Mouse (Mus musculus) heart, adult 18-20 months (tissue): ENCODE data around the gene Gm11444. TPM values are rescaled to one million over a fixed set of nuclear protein-coding genes. Genes with fewer than 3 reads are reported as not detected.

Experiments
- DNase-seq, 2 experiments: peaks; one replicate each; pipeline ENCODE4 v3.0.0; 2021 to 2022; ENCODE audit warnings: mixed read lengths in 1 of 2
- total RNA-seq, 2 experiments: library from RNA; stranded (reverse); gene quantifications; 2 replicates each; pipeline ENCODE4 v1.2.3; 2021

Gene Gm11444
- total RNA-seq, 2 experiments from 2014 or later, result not detected

DNA sequence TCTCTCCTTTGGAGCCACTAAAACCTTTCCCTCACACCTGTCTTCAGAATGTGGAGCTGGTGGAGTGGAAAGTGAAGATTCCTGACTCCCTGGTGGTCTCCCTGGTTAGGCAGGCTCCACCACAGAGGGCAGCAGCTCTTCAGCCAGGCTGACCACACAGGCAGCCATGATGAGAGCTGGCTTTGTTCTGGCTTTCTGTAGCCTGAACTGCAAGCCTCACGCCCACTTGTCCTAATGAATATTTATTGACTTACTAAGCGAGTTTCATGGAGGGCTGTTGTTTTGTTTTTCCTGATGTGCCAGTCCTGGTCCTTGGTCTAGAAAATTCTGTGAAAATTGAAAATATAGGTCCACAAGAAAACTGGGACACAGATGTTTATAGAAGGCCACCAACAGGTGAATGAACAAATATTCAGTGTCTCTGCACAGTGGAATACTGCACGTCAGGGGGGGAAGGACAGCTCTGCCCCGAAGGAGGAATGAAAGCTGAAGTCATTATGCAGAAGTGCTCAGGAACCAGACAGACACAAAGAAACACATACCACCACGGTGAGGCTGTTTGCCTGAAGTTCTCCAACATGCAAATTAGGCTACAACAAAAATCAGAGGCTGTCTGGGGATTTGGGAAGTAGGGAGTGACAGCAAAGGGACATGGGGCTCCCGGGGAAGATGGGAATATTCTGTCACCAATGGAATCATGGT is 8.0 kb upstream of the Gm11444 start:
- DNase-seq, result no peak

GRCm38 (mm10) chr11:85850758-85851157 is 625 bp upstream of the Gm11444 start:
- peak in 1 of 2 experiments; percentile 1 for DNase-seq

GRCm38 (mm10) chr11:85849037-85849436 is 1.1 kb downstream of the Gm11444 start:
- peak; percentile 82 to 83 for DNase-seq

DNA sequence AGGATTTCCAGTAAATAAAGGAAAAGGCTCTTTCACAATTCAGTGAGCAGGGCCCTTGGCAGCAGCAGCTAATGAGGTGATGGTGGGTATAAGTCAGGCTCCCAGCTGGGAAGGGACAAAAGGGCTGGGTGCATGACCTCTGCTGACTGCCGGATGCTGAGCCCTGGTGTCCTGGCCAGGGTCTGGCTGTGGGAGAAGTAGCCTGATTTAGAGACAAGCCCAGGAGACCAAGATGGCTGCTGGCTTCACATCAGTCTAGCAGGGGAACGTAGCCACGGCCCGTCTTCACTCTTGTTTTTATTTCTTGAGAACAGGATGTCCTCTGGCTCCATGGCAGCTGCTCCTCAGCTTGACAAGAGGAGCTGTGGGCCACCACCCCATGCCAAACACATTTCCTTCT is 3.6 kb downstream of the Gm11444 start:
- DNase-seq, result peak; percentile 65 to 87

DNA sequence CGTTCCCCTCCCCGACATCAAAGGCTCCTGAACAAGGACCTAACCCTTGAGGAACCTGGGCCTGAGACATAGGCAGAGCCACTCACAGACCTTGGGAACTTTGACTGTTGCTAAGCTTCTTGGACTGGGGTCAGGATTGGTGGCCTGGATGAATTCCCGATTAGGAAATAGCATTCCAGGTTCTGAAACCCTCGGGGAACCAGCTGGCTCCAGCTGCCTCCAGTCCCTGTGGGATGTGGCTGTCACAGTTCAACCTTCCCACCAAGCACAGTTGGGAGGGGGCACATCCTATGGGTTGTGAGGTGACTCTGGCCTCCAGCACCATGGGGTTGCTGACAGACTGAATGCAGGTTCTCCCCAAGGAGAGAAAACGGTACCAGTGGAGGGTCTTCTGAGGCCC is 4.2 kb downstream of the Gm11444 start:
- DNase-seq, result peak; percentile 79 to 81

GRCm38 (mm10) chr11:85844971-85845370 is 5.2 kb downstream of the Gm11444 start:
- no peak for DNase-seq

DNA sequence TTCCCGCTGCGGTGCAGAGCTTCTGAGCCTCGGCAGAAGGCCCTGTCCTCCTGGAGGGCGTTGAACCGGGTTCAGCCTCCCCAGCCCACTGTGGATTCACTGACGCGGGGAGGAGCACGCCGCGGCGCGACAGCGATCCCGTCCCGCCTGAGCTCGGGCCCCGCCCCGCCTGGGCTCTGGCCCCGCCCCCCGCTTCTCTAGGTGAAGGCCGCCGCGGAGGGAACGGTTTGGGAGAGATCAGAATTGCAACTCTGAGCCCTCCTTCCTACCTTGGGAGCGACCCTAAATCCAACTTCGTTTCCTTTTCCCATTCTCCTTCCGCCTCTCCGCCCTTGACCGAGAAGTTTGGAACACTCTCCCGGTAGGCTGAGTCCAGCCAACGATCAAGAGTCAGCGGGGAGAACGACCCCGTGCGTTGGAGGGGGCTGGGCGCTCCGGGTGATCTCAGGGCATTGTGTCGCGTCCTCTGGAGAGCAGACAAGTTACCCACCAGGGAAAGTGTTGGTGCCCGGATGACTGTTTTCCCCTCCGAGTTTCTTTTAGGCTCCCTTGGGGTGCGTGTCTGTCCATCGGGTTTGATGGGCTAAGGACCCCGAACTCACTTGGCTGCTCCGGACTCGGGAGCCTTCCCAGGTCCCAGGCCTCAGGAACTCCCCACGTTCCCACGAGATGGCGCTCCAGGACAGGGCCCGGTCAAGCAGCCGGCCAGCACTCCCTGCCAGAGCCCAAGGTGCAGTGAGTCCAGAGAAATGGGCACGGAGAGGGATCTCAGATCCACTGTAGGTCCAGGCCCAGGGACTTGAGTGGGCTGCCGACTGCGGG is 5.8 kb downstream of the Gm11444 start:
- DNase-seq, result peak; percentile 90 to 93

DNA sequence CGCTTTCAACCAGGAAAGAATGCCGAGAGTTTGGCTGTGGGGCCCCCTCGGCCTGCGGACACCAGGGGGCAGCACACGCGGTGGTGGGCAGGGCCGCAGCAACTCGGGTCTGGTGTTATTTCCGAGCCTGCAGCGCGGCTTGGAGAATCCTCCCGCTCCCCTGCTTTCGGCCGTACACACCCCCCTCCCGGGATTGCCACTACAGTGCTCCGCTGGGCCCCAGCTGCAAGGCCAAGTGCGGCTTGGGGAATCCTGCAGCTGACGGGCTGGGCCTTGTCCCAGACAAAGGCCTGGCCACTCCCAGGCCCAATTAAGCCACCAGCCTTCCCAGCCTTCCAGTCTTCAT is 6.8 kb downstream of the Gm11444 start:
- peak; percentile 88 to 89 for DNase-seq

DNA sequence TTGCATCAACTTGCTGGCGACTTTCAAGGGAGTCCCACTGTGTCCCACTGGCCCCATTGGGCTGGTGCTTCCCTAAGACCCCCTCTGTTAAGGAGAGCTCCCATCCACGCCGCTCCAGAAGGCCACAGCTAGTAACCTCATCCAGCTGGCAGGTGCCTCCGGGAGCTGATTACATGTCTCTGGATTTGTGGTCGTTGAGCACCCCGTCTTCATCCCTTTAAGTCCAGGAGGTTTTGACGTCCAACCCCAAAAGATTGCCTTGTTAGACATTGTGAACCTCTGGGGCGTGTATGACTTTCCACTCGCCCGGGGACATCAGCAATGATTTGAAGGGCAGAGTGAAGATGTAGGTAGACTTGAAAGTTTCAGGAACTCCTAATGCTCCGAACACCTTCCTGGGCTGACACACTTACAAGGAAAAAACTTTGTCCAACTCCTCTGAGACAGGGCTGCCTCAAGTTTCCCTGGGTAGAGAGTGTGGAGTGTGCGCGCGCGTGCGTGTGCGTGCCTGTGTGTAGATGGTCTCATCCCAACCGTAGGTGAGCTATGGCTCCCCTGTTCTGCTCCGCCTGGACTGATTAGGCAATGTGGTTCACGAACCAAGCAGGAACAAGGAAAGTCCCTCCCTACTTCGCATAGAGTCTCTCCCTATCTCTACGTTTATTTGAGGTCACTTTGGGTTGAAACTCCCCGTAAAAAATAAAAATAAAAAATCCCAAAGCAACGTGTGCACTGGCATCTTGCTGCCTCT is 7.4 kb downstream of the Gm11444 start:
- peak in 1 of 2 experiments; percentile 51 for DNase-seq

- DNase-seq, result peak; percentile 76 to 79
Observed at GRCm38 (mm10) chr11:85841980-85842379, 8.2 kb downstream of the Gm11444 start.

GRCm38 (mm10) chr11:85841211-85841681 is 8.9 kb downstream of the Gm11444 start:
- DNase-seq, result no peak

- DNase-seq, result no peak
Observed at GRCm38 (mm10) chr11:85840803-85841145, 9.4 kb downstream of the Gm11444 start.

DNA sequence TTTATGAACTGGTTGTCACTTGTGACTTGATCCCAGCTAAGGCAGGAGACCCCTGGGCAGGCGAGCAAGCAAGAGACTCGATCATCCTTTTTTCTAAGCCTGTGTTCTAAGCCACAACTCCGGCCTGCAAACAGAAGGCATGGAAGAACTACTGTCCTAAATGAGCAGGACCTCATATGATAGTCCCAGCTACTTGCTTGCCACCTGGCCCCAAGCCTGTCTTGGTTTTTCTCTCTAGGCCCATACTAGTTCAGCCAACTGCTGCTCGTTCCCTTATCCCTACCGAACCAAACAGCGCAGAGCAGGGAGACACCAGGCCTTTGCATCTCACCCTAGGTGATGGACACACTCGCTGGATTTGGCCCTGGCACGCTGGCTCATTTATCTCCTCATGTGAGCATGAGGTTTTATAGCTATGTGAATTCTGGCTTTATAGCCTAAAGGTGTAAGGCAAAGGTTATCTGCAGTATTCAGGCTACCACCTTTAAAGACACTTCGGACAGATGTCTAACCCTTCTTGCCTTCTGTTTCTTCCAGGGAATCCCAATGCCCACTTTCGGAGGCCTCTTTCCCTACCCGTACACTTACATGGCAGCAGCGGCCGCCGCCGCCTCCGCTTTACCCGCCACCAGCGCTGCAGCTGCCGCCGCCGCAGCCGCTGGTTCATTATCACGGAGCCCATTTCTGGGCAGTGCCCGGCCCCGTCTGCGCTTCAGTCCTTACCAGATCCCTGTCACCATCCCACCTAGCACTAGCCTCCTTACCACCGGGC is 9.9 kb downstream of the Gm11444 start:
- DNase-seq, result peak in 1 of 2 experiments; percentile 14

DNA sequence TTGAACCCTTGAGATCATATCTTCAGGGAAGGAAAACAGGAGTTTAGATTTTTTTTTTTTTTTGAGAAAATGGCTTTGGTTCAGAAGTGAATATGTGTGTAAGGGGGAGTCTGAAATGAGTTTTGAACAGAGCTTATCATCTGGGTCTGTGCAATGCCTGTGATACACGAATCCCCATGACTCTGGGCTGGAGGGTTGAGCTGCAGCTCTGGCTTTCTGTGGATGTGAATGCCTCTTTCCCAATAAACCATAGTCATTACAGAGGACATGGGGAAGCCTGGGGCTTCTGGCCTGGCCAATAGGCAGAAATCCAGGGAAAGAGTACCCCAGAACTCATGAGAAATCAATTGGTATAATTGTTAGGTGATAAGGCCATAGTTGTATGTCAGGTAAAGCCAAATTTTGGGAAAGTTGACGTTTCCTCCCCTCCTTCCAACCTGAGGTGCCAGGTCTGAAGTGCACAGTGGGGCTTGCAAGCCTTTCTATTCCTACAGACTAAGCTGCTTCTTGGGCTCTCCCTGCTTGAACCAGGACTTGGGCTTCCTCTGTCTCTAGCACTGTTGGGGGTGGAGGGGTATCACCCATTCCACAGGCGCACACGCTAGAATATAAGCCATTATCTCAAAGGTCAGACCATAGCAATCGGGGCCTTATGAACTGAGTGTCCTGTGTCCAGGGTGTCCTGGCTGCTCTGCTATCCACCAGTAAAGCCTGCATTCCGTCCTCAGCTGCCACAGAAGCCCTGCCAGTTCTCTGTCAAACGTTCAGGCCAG is 10.7 kb downstream of the Gm11444 start:
- DNase-seq, result peak in 1 of 2 experiments; percentile 10

GRCm38 (mm10) chr11:85838424-85839257 is 11.5 kb downstream of the Gm11444 start:
- DNase-seq, result peak in 1 of 2 experiments; percentile 32

DNA sequence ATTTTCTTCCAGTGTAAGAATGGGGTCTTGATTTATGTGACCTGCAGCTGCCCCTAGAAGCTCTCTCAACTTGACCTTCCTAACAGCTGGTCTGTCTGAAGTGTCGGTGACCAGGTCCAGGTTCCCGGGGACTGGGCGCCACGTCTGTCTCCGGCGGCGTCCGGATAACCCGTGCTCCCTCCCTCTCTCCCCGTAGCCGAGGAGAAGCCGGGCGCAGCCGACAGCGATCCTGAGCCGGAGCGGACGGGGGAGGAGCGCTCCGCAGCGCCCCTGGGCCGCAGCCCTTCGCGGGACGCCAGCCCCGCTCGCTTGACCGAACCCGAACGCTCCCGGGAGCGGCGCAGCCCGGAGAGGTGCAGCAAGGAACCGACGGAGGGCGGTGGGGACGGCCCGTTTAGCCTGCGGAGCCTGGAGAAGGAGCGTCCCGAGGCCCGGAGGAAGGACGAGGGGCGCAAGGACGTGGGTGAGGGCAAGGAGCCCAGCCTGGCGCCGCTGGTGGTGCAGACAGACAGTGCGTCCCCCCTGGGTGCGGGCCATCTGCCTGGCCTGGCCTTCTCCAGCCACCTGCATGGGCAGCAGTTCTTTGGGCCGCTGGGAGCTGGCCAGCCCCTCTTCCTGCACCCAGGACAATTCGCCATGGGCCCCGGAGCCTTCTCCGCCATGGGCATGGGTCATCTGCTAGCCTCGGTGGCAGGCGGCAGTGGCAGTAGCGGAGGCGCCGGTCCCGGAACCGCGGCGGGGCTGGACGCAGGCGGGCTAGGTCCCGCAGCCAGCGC is 12.3 kb downstream of the Gm11444 start:
- peak in 1 of 2 experiments; percentile 30 for DNase-seq

GRCm38 (mm10) chr11:85837291-85837647 is 12.9 kb downstream of the Gm11444 start:
- DNase-seq, result peak in 1 of 2 experiments; percentile 22

DNA sequence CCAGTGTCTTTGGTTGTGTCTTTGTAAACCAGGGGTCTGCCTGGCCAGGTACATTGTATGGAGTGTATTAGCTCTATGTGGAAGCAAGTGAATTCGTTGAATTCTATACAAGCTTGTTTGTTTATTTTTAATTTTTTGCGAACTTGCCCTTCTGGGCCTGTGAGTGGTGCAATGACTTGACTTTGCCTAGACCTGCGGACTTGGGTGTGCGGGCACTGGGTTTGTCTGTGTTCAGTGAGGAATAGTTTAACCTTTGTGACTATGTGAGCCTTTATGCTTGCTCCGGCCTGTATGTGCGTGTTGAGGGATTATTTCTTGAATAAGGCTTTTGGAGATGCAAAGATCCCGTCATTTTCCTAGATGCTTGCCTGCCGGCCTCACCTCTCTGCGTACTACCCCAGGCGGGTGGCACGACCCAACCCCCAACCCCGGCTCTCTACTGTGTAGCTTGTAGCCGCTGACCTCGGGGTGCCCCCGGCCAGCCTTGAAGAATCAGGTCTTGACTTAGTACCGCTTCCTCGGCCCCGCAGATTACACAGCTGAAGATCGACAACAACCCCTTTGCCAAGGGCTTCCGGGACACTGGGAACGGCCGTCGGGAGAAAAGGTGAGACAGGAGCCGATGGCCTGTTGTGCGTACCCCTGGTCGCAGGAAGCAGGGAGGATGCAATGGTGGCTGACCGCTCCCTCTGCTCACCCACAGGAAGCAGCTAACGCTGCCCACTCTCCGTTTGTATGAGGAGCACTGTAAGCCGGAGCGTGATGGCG is 13.4 kb downstream of the Gm11444 start:
- DNase-seq, result peak in 1 of 2 experiments; percentile 37
